8 mouse cellular contexts compared by ENCODE assay signal in genomic region chr11:103141944-103142255, GRCm38 (mm10). TPM values are rescaled to one million over a fixed set of nuclear protein-coding genes. Genes with fewer than 3 reads are reported as not detected.
DNase-seq lines count a peak whose midpoint lies in the region; ATAC-seq lines count a peak whose summit lies in the region.

No protein-coding gene starts in this region.

- DNase-seq in adrenal gland, adult (ENCODE audit: inconsistent age in 2 of 2, low spot score in 1 of 2) = peak; percentile 56 to 79
- DNase-seq in adrenal gland, adult 8-10 months = no peak
- peak; percentile 15 to 20 for DNase-seq in thymus, postnatal 36 days
- no peak for DNase-seq in thymus, postnatal 4 days
- DNase-seq in kidney, postnatal 36 days = peak; percentile 46 to 47
- no peak for DNase-seq in thymus, postnatal 25 days

- no peaks in the 10 kb centered on the region for H3K9me3 ChIP-seq in neural tube, embryonic 14.5 days (ENCODE audit: control insufficient read depth, low read length)

- 0 out of 2 replicates have a peak overlapping the region, but pooled peaks have one; percentile 25 for H3K9ac ChIP-seq in neural tube, embryonic 14.5 days (replicated peaks; ENCODE audit: low read depth, low read length)

- no peaks in the 10 kb centered on the region for H3K36me3 ChIP-seq in neural tube, embryonic 14.5 days (ENCODE audit: control insufficient read depth, insufficient read depth, low read length)

- peaks cover 16% of the 10 kb centered on the region for H3K4me1 ChIP-seq in neural tube, embryonic 14.5 days (ENCODE audit: control insufficient read depth, insufficient read depth, low read length)

- 43% methylated on average over 1 of the region's 1 CpGs for WGBS in neural tube, embryonic 14.5 days

- no peak overlapping the region for H3K4me3 ChIP-seq in neural tube, embryonic 14.5 days (ENCODE audit: low read depth, low read length)

- ATAC-seq in neural tube, embryonic 14.5 days (ENCODE audit: low read depth) = no peak
- ATAC-seq in CD4-positive, CD25-positive, alpha-beta regulatory T cell, adult 4 months = no peak

- H3K4me2 ChIP-seq in neural tube, embryonic 14.5 days (ENCODE audit: low read depth, low read length) = peak overlapping the region; percentile 44; the same call in 1 of the 2 replicates

- H3K27ac ChIP-seq in neural tube, embryonic 14.5 days (ENCODE audit: low read depth, low read length) = peak overlapping the region; percentile 74

- H3K27me3 ChIP-seq in neural tube, embryonic 14.5 days (ENCODE audit: control insufficient read depth, insufficient read depth, low read length) = no peaks in the 10 kb centered on the region

RNA-seq across cellular contexts. Expression of gene Hexim2, which starts 9.7 kb away (rescaled TPM):
- total RNA-seq in adrenal gland, adult 8-10 months (2022) = 1 to 10 TPM; 6.1 to 9.3 (median 8.6) TPM
- polyA plus RNA-seq in neural tube, embryonic 14.5 days (2014; fragmentation: Nextera tagmentation; extraction: Ambion mirVana) = 24.4 and 29.8 TPM in 2 replicates
- polyA plus RNA-seq in CD4-positive, CD25-positive, alpha-beta regulatory T cell, adult 4 months (2017; shearing (Covaris generic)) = 1 to 10 TPM; 2.3 to 4.5 TPM

RNA-seq across cellular contexts. Expression of gene Hexim1, which starts 25.9 kb away (rescaled TPM):
- 10 to 100 TPM; 75.2 to 90.2 (median 86.0) TPM for total RNA-seq in adrenal gland, adult 8-10 months (2022)
- polyA plus RNA-seq in neural tube, embryonic 14.5 days (2014; fragmentation: Nextera tagmentation; extraction: Ambion mirVana) = 5.8 and 6.1 TPM in 2 replicates
- 1 to 10 TPM; 2.6 to 4.3 TPM for polyA plus RNA-seq in CD4-positive, CD25-positive, alpha-beta regulatory T cell, adult 4 months (2017; shearing (Covaris generic))

RNA-seq across cellular contexts. Expression of gene Fmnl1, which starts 29.0 kb away (rescaled TPM):
- 10 to 100 TPM; 29.3 to 40.6 (median 30.6) TPM for total RNA-seq in adrenal gland, adult 8-10 months (2022)
- polyA plus RNA-seq in neural tube, embryonic 14.5 days (2014; fragmentation: Nextera tagmentation; extraction: Ambion mirVana) = 5.1 and 9.2 TPM in 2 replicates
- polyA plus RNA-seq in CD4-positive, CD25-positive, alpha-beta regulatory T cell, adult 4 months (2017; shearing (Covaris generic)) = 10 to 100 TPM; 54.2 to 69.6 TPM

RNA-seq across cellular contexts. Expression of gene Acbd4, which starts 40.4 kb away (rescaled TPM):
- 100 to 1,000 TPM; 114 to 181 (median 146) TPM for total RNA-seq in adrenal gland, adult 8-10 months (2022)
- polyA plus RNA-seq in neural tube, embryonic 14.5 days (2014; fragmentation: Nextera tagmentation; extraction: Ambion mirVana) = 8.1 and 8.2 TPM in 2 replicates
- 10 to 100 TPM; 19.7 to 25.2 TPM for polyA plus RNA-seq in CD4-positive, CD25-positive, alpha-beta regulatory T cell, adult 4 months (2017; shearing (Covaris generic))

RNA-seq across cellular contexts. Expression of gene Plcd3, which starts 40.4 kb away (rescaled TPM):
- 10 to 100 TPM; 10.0 to 18.9 (median 13.6) TPM for total RNA-seq in adrenal gland, adult 8-10 months (2022)
- polyA plus RNA-seq in neural tube, embryonic 14.5 days (2014; fragmentation: Nextera tagmentation; extraction: Ambion mirVana) = 1.3 and 1.4 TPM in 2 replicates
- polyA plus RNA-seq in CD4-positive, CD25-positive, alpha-beta regulatory T cell, adult 4 months (2017; shearing (Covaris generic)) = under 1 TPM; 0.41 to 0.51 TPM

Comparison
In these comparisons a context has a peak if more than half of its experiments do, and no peak if none do; other contexts are left out.
1. DNase-seq: peak in adrenal gland, adult (2 of 2), thymus, postnatal 36 days (2 of 2) and kidney, postnatal 36 days (2 of 2); none in adrenal gland, adult 8-10 months (single experiment), thymus, postnatal 4 days (single experiment) and thymus, postnatal 25 days (single experiment).